Mouse (Mus musculus): ENCODE measurements around the gene Asic2.

GRCm38 (mm10) chr11:81534686-81535085, 433.6 kb downstream of the Asic2 start:
- no peak for TF ChIP-seq CTCF (IDR thresholded peaks at IDR 0.05; ENCODE audit: borderline replicate concordance, control insufficient read depth, extremely low read depth, insufficient read depth, low read length, poor library complexity)
- TF ChIP-seq POLR2A (IDR thresholded peaks at IDR 0.05; ENCODE audit: control insufficient read depth, extremely low read depth, insufficient read depth, low read length, poor library complexity), result no peak
